Mouse (Mus musculus) ovary, postnatal 14 days (tissue): ENCODE data around the gene Olfr975.
"Not testable (repeated sequence)": the region's sequence is repeated elsewhere in the genome, so short reads cannot be mapped to it uniquely, and the experiment has no call there.

ENCODE experiments used
- DNase-seq: peaks from one replicate; pipeline ENCODE4 v3.0.0; 2022; ENCODE audit warnings: low spot score

Gene Olfr975

DNA sequence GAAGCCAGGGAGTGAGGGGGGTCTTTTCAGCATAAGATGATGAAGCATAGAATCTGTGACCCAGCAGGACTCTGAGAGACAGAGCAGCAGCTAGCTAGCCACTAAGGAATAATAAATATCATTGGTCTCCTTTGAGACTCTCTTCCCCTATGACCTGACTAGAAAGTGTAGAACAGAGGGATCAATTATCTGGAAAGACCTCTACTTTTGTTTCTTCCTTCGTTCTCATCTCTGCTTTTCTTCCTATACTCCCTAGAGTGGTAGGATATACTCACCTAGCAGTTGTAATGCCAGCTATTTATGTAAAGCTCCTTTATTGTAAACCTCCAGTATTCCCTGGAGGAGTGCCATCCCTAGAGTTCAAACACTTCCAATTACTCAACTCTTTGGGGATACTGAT lies at the start of gene Olfr975:
Olfr975 (minus strand) TSS at position 101 of the 400 bp plus-strand sequence.
- DNase-seq = no peak

DNA sequence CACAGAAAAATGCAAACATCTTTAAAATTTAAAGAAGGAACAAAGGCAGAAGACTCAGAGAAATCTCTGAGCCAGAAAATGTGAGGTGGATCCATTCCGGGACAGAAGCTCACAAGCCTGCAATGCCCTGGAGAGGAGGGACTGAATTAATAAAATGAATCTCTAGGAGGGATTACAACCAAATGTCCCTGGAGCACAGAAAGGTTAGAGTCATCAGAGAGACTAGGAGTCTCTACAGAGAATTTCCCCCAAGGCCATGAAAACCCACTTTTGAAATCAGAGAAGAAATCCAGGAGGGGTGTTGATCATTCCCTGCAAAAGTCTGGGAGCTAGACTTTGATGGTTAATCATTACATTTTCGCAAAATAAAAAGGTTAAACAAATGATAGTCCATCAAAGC lies 40.0 kb upstream of the Olfr975 start, which contains the start of gene Olfr978:
Olfr978 (plus strand) TSS at position 301 of the 400 bp plus-strand sequence.
- no peak for DNase-seq

DNA sequence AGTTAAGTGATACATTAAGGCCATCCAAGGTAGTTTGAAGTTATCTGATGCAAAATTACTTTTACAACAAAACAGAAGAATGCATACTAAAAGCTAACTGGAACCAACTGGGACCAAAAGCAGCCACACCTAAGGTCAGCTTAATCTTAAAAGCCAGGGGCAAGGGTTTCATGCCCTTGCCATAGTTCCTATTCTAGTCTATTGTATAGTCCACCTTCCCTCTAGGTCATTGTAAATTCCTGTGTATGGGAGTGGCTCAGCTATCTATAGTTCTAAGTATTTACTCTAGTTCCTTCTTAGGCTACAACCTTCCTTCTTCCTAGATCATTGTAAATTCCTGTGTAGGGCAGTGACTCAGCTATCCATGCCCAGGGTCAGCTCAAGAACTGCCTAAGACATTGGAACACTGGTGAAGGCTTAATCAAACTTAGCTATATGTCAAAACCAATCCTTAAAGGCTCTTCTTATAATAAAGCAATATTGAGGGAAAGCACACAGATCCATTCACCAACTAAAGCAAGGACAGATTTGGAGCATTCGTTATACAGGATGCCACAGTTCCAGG lies 24.8 kb upstream of the Olfr975 start:
- not testable (repeated sequence) for DNase-seq

DNA sequence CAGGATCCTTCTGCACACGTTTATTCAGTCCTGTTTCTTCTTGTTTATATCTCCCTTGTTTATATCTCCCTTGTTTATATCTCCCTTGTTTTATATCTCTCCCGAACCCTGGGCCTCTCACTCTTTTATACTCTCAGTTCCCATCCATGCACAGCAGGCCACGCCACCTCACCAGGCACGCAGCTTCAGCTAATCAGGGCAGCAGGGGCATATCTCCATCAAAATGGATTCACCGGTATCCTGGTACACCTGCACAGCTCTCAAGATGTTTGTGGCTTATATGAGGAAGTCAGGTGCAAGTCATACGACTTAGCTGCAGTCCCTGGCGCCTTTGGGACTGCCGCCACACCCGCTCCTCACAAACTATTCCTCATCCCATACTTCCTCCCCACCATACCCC lies 9.2 kb upstream of the Olfr975 start, which contains the start of gene Olfr976:
Olfr976 (minus strand) TSS at position 101 of the 400 bp plus-strand sequence.
- DNase-seq = not testable (repeated sequence)

DNA sequence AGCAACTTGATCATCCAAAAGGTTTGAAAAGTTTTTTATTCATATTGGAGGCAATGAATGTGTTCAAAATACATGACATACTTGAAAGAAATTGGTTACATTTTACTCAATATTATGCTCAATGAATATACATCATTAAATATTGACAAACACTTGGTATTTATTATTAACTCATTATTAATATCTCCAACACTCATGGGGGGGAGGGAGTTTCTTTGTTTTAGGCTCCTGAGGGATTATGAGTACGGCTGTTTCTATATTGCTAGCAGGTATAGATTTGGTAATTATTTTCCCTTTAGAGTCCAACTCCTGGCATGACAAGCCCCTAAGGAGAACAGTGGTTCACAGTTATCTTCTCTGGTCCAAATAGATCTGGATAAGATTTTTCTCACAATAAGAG lies 14.6 kb downstream of the Olfr975 start, which contains the start of gene Olfr974:
Olfr974 (plus strand) TSS at position 301 of the 400 bp plus-strand sequence.
- no peak for DNase-seq

DNA sequence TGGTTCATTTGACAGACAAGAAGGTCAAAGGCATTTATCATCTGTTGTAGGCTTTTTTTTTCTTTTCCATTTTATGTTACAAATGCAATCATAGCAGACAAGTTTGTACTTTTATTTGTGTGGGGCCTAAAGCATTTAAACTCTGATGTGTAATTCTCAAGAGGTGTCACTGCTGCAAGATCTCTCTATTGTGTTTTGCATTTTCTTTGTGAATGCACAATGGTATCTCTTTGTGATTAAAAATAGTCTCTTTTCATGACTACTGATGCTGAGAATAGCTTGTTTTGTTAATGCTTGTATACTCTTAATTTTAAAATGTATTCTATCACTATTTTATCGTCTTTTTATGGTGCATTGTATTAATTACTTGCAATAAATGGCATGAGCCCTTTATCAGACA lies 23.0 kb downstream of the Olfr975 start:
- not testable (repeated sequence) for DNase-seq

DNA sequence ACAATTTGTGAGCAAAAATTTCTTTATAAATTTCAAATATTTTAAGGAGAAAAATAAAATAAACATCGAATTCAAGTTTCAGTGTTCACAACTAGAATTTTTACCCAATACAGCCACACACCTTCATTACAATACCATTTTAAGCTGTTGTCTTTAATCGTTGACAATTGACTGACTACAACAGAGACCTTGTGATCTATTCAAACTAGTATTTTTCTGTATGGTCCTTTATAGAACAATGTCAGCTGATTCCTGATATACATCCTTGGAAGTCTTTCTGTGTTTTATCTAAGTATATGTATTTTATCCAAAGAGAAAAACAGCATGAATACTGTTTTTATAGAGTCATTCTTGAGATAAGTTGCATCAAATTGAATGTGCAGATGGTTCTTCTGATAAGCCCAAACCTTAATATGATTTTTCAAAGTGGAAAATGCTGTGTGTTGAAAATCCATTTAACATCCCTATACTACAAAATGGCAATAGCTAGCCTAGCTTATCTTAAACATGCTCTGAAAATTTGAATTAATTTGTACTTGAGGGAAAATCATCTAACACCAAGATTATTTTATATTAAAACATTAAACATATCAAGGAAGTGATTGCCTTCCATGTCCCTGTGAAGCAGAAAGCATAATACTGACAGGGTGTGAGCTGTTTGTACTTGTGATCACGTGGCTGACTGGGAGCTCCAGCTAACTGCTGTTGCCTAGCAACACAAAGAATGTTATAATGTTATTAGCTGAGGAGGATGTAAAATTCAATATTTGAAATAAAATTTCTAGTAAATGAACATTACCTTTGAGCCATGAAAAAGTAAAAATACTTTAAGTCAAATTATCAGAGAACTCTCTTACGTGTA lies 23.6 kb downstream of the Olfr975 start:
- not testable (repeated sequence) for DNase-seq

DNA sequence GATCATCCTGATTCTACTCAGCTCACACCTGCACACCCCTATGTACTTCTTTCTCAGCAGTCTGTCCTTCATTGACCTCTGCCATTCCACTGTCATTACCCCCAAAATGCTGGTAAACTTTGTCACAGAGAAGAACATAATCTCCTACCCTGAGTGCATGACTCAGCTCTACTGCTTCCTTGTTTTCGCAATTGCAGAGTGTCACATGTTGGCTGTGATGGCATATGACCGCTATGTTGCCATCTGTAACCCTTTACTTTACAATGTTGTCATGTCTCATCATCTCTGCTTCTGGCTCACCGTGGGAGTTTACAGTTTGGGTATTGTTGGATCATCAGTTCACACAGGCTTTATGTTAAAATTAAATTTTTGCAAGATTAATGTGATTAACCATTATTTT lies 41.9 kb downstream of the Olfr975 start:
- DNase-seq = no peak

DNA sequence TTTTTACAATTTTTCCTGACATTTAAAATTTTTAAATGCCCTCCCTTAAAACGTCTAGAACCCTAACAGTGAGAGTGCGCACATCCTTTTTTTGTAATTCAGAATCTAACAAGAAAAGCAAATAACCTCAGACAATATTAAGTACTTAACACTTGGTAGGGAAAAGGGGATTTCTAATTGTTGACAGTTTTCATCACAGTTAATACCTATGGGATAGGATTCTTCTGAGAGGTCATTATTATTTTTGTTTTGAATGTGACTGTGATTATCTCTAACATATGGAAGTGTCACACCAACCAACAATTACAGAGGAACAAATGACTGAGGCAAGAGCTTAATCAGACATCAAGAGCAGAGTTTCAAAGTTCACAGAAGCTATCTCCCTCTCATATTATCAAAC lies 44.8 kb downstream of the Olfr975 start, which contains the start of gene Olfr229:
Olfr229 (plus strand) TSS at position 301 of the 400 bp plus-strand sequence.
- no peak for DNase-seq

DNA sequence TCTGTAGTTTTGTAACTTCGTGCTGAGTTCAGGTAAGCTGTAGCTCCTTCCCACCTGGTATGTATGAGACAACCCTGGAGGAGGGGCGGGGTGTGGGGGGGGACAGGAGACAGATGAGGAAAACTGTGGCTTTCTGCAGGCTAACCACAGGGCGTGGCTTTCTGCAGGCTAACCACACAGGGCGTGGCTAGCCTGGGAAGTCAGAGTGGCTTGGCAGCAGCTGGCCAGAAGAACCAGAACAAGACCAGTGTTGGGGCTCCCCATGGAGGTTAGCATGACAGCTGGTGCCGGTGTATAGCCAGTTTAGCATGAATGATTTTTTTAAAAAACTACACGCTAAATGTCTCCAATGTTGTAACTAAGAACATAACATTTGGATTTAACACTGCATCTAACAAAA lies 46.7 kb downstream of the Olfr975 start:
- no peak for DNase-seq
